Mouse (Mus musculus) embryo, embryonic 11.5 days (tissue): ENCODE measurements around the gene Nupl1.

Experiments used
- DNase-seq: peaks from one replicate; pipeline ENCODE4 v3.0.0-alpha.2; 2012; ENCODE audit warnings: low read depth, low spot score

The Nupl1 gene

DNA sequence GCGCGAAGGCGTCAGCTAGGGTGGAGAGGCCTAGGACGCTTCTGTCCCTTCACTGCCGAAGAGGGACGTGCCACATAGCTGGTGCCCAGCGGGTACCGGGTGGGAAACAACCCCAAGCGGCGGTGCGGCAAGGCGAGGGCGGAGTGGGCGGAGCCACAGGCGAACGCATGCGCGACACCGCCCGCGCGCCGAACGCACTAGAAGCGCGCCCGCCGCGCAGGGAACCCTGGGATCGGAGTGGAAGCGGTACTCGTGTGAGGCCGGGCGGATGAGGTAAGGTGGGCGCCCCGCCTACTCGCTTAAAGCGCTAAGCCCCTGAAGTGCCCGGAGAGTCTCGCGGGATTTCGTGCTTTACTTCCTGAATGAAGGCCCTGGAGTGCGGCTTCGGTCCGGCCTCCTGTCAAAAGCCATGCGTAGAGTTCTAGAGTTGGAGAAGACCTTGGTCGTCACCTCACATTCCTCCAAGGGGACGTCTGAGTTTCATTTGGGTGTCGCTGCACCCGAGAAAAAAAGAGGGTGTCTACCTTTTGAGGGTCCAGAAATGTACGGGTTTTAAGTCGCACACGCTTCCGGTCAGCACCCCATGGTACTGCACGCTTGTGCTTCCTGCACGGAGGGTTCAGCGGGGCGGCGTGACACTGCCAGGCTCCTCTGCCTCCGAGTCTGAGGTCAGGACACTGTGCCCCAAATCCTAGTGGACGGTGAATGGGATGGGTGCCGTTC lies at the start of gene Nupl1, which contains the start of gene Gm49336:
Gene Nupl1, minus strand, starts transcription at position 151 of the 723 bp plus-strand sequence.
Gene Gm49336, minus strand, starts transcription at position 227 of the 723 bp plus-strand sequence.
- peak; percentile 99 for DNase-seq

DNA sequence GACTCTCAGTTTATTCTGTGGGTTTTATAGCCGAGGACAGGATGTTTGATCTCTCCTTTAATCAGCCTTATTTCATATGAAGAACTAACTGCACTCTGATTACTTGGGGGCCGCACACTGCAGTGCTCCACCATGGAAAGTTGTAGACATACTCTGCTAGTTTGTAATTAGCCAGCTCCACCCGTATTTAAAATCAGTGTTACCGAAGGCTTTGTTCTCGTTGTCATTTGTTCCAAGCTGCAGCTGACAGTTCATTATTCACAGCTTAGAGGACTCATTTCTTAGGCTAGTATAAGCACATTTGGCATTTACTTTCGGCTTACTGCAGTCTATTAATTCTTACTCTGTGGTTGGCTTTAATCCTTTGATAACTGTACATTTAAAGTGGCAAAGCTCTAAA lies 49.8 kb upstream of the Nupl1 start:
- DNase-seq: no peak

DNA sequence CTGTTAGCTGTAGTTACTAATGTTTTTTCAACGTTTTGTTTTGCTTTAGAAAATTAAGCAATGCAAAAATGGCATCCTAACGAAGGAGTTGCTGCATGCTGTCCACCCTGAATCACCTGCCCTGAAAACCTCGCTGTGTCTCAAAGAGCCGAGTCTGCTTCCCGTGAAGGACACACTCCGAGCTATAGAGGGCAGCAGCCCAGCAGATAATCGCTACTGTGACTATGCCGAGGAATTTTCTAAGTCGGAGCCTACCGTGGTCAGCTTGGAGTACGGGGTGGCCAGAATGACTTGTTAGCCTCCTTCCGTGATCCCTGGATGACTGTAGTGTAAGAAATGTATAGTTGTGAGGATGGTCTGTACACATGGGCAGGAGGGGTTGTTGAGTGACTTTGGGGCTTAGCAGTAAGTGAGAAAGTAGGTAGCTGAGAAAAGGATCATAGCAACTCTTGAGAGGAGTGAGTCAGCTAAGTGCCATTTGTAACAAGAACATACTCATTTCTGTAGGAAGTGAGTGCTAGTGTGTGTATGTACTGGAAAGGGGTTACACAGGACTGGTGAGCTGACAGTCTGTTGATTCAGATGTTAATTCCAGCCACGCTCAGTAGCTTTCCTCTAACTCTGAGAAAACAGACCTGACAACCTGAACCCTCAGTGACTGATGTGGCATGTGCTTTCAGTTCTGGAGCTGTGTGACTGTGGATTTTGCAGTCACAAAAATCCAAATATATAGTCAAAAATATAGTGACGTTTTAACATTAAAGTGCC lies 49.2 kb upstream of the Nupl1 start:
- DNase-seq: no peak

DNA sequence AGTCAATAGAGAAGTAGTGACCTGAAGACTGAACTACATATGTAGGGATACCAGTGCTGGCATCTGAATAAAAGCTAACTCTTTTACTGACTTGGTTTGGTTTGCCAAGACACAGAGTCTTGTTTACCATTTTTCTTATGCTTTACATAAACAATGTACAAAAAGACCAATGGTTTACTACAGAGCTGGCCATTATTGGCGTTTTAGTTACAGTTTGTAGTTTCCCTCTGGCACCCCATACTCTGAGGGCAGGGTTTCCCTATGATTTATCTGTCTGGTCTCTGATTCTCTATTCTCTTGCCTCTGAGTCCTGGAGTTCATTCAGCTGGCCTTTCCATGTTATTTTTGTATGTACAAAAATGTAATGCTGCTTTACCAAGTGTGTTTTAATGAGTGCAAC lies 44.3 kb upstream of the Nupl1 start:
- DNase-seq: no peak

DNA sequence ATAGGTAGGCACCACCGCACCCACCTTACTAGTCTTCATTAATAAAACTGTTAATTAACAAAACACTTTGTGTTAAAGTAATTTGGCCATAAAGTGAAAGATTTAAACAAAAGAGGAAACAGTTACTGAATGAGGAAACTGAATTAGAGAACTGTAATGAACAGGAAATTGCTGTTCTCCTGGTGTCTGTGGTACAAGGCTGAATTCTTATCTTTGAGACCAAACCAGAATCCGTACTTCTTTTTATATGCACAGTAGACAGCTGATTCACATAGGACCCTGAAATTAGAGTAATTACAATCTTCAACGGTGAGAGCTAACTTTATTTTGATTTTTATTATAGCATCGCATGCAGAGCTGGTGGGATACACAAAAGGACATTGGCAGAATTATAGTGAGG lies 39.1 kb upstream of the Nupl1 start:
- no peak for DNase-seq

DNA sequence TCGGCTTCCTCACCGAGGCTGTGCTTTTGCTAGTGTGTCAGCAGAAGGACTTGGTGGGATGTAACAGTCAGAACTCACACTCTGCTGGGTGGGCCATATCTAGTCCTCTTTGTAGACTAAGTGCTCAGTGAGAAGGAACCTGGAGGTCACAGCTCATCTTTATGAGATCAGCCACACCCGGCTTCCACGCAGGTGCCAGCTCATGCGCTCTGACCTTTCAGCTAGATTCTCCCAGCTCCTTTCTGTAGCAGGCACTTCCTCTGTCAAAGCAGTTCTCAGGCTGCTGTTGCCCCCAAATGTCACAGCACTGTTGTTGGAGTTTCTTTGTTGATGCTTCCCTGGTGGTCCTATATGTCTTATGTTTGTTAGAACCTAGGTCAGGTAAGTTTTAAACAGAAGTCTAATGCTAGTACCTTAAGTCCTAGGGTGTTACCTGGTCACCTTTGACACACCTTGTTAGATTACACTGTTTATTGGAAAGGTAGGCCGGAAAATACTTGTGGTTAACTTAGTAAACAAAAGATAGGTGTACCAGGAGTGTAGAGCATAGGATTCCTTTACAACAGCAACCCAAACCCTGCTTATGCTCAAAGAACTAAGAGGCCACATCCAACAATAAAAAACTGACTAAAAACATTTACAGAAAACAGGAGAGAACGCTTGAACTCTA lies 35.1 kb upstream of the Nupl1 start:
- no peak for DNase-seq

DNA sequence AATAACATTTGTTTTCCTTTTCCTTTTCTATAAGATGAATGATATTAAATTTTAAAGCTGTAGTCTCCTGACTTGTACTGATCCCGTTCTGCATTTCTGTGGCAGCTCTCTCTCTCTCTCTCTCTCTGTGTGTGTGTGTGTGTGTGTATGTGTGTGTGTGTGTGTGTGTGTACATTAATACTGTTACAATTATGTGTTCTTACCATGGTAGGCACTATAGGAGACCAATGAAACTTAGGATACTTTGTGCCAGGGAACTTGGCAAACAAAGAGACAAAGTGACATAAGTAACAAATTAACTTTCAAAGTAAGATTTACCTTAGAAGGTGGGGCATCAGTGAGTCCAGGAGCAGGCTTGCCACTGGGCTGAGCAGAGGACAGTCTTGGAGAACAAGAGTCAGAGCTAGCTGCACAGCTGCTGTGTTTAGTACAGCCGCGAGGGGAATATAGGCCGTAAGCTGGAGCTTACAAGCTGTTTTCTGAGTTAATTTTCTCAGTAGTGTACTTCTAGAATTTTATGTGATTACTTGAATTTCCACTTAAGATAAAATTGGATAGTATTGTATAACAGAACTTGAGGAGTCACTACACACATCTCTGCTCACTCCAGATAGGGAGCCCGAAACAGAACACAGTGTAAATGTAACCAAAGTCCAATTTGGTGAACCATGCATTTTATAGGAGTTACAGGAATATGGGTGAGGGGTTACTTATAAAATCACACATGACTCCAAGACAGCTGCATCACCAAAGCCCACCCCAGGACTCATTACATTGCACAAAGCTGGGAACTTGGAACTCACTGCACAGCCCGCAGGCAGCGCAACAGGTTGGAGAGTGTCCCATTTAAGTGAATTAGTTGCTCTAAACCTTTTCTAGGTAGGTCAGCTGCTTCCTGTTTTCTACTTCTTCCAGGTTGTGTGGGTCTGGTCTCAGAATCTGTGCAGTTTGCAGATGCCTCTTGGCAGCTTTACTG lies 24.4 kb upstream of the Nupl1 start:
- DNase-seq: no peak

DNA sequence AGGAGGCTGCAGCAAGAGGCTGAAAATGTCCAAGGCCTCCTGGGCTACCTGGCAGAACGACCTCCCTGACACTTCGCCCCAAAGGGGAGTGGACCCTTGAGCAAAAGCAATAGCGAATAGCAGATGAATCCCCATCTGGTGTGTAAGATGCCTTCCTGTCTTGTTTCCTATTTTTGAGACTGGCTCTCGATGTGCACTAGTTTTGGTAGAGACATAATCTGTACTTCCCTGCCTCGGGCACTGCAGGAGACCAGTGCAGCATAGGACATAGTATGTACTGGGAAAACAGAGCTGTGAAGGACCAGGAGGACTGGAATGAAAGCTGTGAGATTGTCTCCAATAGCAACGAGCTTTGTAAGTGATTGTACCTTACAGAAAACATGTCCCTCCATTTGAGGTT lies 22.1 kb upstream of the Nupl1 start:
- no peak for DNase-seq

DNA sequence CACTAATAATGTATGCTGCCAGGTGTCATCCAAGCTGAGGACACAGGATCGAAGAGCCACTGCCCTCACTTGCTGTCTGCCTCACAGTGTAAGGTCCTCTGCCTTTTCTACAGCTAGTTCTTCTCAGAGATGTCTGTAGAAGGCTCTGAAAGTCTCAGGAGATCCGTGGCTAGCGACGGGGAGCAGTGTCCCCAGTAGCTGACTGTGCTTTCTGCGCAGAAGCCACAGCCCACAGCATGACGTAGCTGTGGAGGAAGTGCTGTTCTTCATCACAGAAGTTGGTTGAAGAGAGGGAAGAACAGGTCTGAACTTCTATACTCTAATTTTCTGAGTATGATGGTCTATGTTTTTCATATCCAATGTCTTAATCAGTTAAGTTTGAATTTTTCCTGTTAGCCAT lies 18.1 kb upstream of the Nupl1 start:
- DNase-seq: no peak

DNA sequence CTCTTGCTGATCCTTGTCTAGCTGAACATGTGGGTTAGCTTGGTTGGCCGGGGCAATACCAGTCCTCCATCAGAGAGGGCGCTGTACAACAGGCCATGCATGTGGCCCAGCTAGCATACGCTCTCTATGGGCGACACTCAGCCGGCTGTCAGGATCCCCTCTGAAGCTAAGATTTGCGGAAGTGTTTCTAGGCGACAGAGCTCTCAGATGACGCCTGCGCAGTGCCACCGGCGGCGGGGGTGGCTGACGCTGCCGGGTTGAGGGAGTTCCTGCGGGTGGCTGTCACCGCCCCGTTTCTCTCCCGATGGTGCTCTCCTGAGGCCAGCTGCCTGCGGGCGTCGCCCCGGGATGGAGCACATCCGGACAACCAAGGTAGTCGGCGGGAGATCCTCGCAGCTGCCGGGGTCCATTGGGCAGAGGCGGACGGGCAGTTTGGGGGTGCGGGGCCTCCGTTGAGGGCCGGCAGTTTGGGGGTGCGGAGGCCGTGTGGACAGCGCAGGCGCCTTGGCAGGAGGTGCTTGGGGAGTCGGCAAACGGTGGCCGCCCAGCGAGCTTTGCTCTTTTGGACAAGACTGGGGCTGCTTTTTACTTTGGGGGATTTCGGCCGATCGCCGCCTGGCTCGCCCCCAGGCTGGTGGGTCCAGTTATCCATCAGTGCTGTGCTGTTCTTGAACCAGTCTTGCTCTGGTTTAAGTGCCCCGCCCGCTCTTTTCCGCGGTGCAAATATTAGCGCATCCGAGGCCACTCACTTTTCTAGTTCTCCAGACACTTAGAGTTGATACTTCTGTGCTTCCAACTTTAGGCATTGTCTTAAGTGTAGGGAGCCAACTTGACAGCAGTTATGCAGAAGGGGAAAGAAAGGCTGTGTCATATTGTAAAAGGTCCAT lies 14.0 kb upstream of the Nupl1 start, which contains the start of gene Mtmr6:
Gene Mtmr6, plus strand, starts transcription at position 239 of the 887 bp plus-strand sequence.
- DNase-seq: peak; percentile 98

DNA sequence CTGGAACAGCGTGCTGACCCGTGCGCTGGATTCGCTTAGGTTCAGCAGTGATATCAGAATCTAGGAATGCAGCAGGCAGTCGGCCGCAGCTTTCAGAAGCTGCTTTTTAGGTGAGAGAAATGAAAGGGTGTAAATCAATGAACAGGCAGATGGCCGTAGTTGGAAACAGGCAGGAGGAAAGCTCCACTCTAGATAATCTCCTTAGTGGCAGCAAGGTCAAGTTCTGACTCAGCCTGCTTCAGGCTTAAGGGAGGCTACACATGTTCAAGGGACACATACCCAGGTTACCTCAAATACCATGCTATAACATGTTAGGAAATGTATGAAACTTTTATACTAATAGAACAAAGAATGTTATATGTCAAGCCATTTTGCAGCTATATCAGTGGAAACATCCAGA lies 11.1 kb upstream of the Nupl1 start:
- DNase-seq: no peak

DNA sequence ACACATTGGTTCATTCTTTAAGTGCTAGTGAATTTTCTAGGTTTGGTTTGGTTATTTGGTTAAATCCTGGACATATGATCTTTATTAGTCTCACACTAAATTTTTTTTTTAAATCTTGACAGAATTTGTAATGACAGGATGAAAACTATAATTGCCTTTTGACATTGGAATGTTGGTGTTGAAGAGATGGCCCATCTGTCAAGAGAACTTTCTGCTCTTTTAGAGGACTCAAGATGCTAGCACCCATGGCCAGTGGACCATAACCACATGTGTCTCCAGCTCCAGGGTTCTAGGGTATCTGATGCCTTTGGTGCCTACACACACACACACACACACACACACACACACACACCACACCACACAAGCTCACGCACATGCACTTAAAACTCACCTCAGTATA lies 6.6 kb upstream of the Nupl1 start:
- DNase-seq: no peak

DNA sequence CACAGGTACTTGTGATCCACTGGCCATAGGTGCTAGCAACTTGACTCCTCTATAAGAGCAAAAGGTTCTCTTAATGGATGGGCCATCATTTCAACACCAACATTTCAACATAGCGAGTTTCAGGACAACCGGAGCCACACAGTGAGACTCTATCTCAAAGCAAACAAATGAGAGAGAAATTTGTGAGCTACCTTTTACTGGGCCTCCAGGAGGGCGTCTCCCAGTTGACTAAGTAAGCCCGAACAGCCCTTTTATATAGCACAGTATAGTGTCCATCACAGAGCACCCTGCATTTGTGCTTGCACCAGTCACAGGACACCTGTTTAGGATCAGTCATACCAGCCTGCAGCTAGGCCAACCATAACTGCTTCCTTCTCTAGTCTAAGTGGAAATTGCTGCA lies 5.9 kb upstream of the Nupl1 start:
- no peak for DNase-seq

DNA sequence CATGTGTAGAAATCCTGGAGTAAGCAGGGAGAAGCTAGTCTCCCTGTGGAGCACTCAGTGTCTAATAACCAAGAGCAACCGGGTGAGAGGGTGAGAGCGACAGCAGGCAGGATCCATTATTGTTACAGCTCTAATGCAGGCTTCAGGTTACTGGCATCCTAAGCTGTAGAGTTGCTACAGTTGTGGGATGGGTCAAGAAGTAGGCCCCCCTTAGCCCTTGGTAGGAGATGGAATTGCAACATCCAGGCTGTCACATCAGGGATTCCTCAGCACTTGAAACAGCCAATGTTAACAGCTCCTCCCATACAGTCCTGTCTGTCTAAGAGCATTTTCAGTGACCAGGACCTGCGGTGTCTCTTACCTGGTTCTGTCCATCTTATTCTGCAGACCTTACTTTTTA lies 5.1 kb upstream of the Nupl1 start:
- DNase-seq: no peak

DNA sequence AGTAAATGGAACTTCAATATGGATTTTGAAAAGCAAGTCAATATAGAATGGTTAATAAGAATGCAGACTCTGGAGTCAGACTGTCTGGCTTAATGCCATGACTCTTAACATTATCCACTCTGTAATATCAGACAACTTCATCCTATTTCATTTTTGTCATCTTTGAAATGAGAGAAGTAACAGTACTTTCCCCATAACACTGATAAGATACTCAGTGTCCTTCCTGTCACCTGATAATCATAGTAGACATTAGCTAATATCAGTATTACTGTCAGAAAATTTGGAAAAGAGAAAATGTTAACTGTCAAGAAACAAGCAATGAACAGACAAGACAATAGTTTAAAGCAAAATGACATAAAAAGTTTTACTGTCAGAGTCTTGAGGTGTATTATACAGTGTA lies 3.5 kb upstream of the Nupl1 start:
- no peak for DNase-seq

DNA sequence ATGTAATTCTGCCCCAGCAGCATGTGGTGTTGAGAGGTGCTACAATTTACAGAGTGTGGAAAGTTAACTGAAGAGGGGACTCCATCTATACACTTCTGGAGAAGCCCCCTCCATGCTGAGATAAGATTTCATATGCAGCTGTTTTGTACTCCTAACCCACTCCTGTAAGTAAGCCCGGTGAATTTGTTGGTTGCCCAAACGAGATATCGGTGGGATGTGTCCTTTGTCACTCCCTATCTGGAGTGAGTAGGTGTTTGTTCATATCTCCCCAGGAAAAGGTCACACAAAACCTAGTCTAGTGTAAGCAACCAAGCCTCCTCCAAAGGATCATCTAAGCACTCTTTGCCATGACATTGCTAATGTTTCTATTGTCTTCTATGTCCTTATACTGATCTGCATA lies 2.2 kb upstream of the Nupl1 start:
- DNase-seq: no peak

DNA sequence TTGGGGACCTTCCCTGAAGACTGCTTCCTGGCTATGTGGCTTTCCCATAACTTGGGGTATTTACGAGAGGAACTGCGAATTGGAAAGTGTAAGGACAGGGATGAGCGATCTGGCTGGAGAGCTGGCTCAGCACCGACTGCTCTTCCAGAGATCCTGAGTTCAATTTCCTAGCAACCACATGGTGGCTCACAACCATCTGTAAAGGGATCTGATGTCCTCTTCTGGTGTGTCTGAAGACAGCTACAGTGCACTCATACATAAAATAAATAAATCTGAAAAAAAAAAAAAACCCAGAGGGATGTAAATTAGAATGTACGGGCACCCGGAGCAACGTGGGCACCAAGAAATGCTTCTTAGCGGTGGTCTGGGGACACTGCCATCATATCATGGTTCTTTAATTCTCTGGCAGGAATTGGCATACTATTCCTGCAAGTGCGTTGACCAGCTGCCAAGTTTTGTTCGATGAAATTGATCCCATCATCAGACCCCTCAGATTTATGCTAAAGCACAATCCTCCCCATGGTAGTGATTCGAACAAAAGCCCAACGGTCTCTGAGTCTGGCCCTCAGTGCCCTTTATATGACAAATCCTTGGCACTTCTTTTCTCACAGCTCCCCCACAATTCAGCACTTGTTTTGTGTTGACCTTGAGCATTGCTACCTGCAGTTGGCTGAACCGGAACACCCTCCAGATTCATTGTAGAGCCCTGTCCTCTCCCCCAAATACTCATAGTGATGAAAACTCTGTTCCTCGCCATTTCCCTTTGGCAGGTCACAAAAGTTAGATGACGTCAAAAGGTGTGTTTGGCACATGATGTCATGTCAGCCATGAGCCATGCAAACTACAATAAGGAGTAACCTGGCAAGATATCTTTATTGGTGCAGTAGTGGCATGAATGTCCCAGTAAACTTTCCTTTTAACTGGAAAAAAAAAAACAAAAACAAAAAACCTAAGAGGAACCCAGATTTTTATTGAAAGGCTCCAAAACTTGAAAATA lies 1.1 kb upstream of the Nupl1 start:
- DNase-seq: no peak

DNA sequence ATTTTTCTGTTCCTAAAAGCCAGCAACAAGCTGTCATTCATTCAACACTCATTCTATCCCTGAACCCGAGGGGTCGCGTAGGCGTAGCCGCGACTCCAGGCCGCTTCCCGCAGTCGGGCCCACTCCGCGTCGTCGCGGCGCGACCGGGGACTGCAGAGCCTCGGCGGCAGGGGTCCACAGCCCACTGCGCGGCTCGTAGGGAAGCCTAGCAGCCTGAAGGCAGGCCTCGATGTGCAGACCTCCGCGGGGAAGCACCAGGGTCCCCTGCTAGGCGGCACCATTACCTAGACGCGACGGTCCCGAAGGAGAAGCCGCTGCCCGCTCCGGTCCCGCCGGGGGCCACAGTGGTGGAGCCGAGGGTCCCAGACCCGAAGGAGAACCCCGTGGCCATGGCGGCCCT lies 352 bp downstream of the Nupl1 start:
- DNase-seq: peak; percentile 31

DNA sequence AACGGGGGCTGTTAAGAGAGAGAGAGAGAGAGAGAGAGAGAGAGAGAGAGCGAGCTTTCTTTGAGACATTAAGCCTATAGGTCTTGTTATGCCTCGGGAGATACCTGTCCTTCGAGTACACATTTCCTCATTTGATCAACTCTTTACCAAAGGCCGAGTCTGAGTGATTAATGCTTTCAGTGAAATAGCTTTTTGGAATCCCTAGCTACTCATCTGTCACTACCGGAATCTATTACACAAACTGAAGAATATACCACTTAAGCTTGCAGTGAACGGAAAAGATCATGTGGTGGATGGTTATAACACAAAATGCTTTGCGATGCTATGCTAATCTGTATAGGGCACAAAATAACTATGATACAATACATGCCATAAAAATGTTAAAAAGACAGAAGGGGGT lies 865 bp downstream of the Nupl1 start:
- DNase-seq: no peak
